Mouse (Mus musculus) cerebral cortex, adult 2 months (tissue): ENCODE results near the gene Plcb1.

Experiments
- WGBS: fragments of 180-500 bp; shearing (Covaris S2); methylation state at CpG from one replicate; pipeline ENCODE4 v1.1.7; 2018; 5-methylcytosine and 5-hydroxymethylcytosine counted together

The Plcb1 gene

GRCm38 (mm10) chr2:135439546-135440517, 654.0 kb downstream of the Plcb1 start:
- 10% methylated on average over 7 of the region's 7 CpGs for WGBS

DNA sequence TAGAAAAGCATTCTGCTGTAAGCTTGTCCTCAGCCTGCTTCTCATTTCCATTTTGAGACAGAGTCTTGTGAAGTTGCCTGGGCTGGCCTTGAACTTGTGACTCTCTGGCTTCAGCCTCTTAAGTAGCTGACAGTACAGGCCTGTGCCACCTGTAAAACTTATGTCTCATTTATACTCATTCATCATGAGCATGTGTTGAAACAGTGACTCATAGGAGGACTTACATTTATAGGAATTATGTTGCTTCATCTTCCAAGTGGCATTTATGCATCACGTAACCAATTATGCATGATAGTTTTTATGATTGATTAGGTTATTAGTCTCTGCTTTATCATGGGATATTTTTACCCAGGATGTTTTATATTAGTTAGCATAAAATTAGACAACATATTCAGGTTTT, 667.7 kb downstream of the Plcb1 start:
- WGBS = 78% methylated on average over 1 of the region's 1 CpGs

GRCm38 (mm10) chr2:135454015-135454414, 668.1 kb downstream of the Plcb1 start:
- WGBS = 90% methylated on average over 2 of the region's 2 CpGs

GRCm38 (mm10) chr2:135454455-135454854, 668.6 kb downstream of the Plcb1 start:
- 56% methylated on average over 1 of the region's 1 CpGs for WGBS

- 66% methylated on average over 4 of the region's 4 CpGs for WGBS
These were observed 682.0 kb downstream of the Plcb1 start for GRCm38 (mm10) chr2:135467895-135468294.

- 74% methylated on average over 4 of the region's 4 CpGs for WGBS
These were observed 688.2 kb downstream of the Plcb1 start for GRCm38 (mm10) chr2:135474107-135474506.

- 76% methylated on average over 2 of the region's 2 CpGs for WGBS
These were observed 699.4 kb downstream of the Plcb1 start for GRCm38 (mm10) chr2:135485248-135485647.

DNA sequence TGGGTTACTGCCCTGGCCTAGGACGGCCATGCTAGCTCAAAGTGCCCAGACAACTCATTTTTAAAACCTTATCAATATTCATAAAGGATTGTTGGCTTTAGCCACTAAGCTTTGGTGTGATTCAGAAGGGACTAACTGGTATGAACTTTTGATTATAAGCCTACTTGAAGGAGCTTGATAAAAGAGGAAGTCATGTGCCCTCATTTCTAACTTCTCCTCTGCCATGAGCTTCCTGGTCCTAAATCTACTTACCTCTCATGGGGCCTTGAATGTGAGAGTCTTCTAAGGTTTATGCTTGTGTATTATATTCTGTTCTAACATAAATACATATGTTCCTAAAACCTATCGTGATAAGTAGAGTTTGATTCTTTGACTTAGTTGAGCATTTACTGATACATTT, 702.4 kb downstream of the Plcb1 start:
- WGBS = 92% methylated on average over 2 of the region's 2 CpGs

- 90% methylated on average over 2 of the region's 2 CpGs for WGBS
These were observed 703.3 kb downstream of the Plcb1 start for GRCm38 (mm10) chr2:135489127-135489526.

GRCm38 (mm10) chr2:135492777-135493176, 706.9 kb downstream of the Plcb1 start:
- 66% methylated on average over 9 of the region's 9 CpGs for WGBS

GRCm38 (mm10) chr2:135496553-135496952, 710.7 kb downstream of the Plcb1 start:
- 61% methylated on average over 3 of the region's 3 CpGs for WGBS

DNA sequence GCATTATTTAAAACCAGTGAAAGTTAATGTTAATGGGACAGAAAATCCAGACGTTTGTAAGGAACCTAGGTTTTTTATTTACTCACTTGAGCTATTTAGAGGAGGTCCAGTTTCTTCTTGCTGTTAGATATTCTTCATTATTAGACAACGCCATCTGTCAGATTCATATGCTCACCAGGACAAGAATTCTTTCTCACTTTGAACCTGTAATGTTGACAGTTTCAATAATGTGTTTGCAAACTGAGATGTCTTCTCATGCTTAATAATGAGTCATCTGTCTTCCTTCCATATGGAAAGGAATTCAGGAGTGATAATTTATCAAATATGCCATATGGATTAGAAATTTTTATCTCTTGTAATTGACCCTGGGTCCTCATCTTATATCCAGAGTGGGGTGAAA, 711.4 kb downstream of the Plcb1 start:
- 76% methylated on average over 2 of the region's 2 CpGs for WGBS

DNA sequence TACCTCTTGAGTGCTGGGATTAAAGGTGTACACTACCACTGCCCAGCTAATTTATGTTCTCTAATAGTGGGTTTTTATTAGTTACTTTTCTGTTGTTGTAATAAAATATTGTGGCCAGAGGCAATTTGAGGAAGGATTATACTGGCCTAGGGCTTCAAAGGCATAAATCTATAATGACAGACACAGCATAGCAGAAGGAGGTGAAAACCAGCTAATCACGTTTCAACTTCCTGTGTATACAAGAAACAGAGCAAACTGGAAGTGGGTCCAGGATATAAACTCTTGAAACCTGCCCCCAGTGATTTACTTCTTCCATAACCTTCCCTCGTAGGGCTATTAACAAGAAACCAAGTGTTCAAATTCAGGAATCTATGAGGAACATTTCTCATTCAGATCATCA, 715.0 kb downstream of the Plcb1 start:
- 78% methylated on average over 2 of the region's 2 CpGs for whole genome bisulfite sequencing

GRCm38 (mm10) chr2:135503328-135503997, 717.6 kb downstream of the Plcb1 start:
- 81% methylated on average over 4 of the region's 4 CpGs for WGBS

- 17% methylated on average over 1 of the region's 1 CpGs for WGBS
These were observed 721.2 kb downstream of the Plcb1 start for GRCm38 (mm10) chr2:135507111-135507510.

GRCm38 (mm10) chr2:135518956-135519355, 733.1 kb downstream of the Plcb1 start:
- WGBS = 29% methylated on average over 2 of the region's 2 CpGs
